Mouse (Mus musculus): ENCODE data around the gene Slc3a2.
"Not testable (repeated sequence)": the region's sequence is repeated elsewhere in the genome, so short reads cannot be mapped to it uniquely, and the experiment has no call there.

The Slc3a2 gene

GRCm38 (mm10) chr19:8728335-8729099, 5.3 kb upstream of the Slc3a2 start:
- DNase-seq (ENCODE audit: inconsistent age in 2 of 2, low spot score in 1 of 2): not testable (repeated sequence)

DNA sequence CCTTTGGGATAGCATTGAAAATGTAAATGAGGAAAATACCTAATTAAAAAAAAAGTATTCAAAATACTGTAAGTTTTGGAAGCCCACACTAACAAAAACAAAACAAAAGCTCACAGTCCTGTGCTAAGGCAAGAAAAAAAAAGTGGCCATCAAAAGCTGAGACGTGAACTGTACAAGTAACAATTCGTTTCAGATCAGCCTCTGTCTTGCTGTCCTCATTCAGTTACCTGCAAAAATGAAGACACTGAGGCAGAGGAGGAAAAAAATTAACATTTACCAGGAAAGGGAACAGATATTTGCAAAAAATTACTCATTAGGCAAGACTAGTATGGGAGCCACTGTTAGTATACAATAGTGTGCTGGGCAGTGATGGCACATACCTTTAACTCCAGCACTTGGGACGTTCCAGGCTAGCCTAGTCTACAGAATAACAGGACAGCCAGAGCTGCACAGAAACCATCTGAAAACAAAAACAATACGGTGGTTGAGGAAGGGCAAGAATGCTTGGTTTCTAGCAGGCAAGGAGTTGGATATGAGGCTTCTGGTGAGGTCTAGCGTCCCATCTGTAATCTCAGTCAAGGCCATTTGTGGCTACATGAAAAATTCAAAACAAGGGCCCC, 4.4 kb upstream of the Slc3a2 start:
- no peak for DNase-seq (ENCODE audit: inconsistent age in 2 of 2, low spot score in 1 of 2)

- no peak for DNase-seq (ENCODE audit: inconsistent age in 2 of 2, low spot score in 1 of 2)
Measured at GRCm38 (mm10) chr19:8726609-8727390, 3.6 kb upstream of the Slc3a2 start.

DNA sequence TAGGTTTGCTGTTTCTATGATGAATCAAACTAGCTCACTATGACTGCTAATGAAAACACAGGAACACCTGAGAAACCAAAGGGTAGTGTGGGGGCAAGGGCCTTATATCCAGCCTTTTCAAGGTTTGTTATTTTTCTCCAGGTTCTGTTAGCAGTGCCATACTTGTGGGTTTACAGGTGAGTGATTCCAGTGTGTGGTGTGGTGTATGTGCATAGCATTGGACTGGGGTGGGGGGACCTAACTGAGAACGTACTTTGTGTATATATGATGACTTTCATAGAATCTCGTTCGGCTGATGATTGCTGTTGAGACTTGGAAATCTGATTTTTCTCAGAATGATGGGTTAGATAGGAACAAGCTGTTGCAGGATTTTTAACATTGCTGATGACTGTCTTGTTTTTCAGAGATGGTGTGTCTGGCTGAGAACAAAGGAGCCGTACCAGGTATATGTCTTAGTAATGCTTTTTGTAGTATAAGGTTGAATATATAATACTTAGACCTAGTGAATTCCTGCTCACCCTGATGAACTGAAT, 2.0 kb upstream of the Slc3a2 start:
- DNase-seq (ENCODE audit: inconsistent age in 2 of 2, low spot score in 1 of 2): peak in 1 of 2 experiments; percentile 26

DNA sequence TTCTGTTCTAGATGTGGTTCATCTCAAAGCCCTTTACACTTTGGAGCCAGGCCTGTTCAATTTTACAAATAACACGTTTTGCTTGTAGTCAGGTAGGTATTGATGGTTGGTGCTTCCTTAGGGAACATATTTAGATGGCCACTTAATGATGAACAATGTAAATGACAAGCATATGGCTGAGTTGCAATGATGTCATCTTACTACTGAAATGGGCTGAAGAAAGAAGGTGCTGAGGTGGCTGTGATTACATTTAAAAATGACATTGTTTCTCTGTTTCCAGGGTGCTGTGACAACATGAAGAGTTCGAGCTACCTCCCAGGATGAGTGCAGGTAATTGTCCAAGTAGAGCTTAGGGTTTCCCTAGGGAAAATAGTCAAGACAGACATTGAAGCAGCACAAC, 1.2 kb upstream of the Slc3a2 start:
- no peak for DNase-seq (ENCODE audit: inconsistent age in 2 of 2, low spot score in 1 of 2)

GRCm38 (mm10) chr19:8723574-8724346, 591 bp upstream of the Slc3a2 start:
- DNase-seq (ENCODE audit: inconsistent age in 2 of 2, low spot score in 1 of 2): peak in 1 of 2 experiments; percentile 70

DNA sequence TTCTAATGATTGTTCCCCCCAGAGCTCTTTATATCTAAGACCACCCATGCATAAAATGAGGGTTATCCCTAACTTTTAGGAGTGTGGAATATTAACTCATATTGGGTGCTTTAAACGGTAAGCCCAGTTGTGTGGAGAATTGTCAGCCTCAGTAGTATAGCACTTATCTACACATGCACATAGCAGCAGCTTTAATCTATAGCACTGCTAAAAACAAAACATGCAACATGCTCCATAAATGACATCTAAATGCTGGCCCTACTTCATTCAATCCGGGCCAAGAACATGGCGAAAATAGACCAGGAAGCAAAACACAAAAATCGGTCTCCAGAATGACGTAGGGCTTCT, 636 bp downstream of the Slc3a2 start:
- no peak for DNase-seq (ENCODE audit: inconsistent age in 2 of 2, low spot score in 1 of 2)

- DNase-seq (ENCODE audit: inconsistent age in 2 of 2, low spot score in 1 of 2): peak in 1 of 2 experiments; percentile 39
Measured at GRCm38 (mm10) chr19:8722021-8722420, 1.1 kb downstream of the Slc3a2 start.

GRCm38 (mm10) chr19:8721378-8721777, 1.8 kb downstream of the Slc3a2 start:
- peak in 1 of 2 experiments; percentile 36 for DNase-seq (ENCODE audit: inconsistent age in 2 of 2, low spot score in 1 of 2)

DNA sequence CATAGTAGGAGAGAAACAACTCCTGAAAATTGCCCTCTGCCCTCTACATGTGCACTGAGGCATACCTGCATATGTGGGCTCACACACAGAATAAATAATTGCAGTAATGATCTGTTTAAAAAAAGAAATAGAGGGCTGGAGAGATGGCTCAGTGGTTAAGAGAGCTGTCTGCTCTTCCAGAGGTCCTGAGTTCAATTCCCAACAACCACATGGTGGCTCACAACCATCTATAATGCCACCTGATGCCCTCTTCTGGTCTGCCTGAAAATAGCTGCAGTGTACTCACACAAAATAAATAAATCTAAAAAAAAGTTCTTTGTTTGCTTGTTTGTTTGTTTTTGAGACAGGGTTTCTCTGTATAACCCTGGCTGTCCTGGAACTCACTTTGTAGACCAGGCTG, 4.1 kb downstream of the Slc3a2 start:
- DNase-seq (ENCODE audit: inconsistent age in 2 of 2, low spot score in 1 of 2): peak in 1 of 2 experiments; percentile 31

- DNase-seq (ENCODE audit: inconsistent age in 2 of 2, low spot score in 1 of 2): peak; percentile 64 to 86
Measured at GRCm38 (mm10) chr19:8718357-8718756, 4.8 kb downstream of the Slc3a2 start.

DNA sequence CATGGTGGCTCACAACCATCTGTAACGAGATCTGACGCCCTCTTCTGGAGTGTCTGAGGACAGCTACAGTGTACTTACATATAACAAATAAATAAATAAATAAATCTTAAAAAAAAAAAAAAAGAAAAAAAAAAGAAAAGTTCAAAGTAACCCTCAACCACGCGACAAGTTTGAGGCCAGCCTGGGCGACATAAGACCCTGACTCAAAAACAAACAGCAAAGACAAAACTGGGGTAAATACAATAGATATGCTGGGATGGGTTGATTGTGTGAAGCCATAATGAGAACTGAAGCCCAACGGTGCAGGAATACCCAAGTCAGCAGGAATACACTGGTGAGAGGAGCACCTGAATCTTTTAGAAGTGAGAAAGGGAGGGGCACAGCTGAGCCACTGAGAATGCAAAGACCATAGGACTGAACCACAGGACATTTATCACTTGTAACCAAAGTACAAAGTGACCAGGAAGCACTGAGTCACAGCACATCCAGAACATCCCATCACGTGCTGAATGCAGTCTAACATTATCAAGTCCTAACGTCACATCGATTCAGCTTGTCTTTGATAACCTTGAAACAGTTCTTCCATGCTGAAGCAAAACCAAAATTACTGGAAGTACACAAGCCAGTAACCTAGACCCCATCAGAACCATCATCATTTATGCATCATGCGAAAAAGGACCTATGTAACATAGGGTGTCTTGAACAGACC, 6.2 kb downstream of the Slc3a2 start:
- DNase-seq (ENCODE audit: inconsistent age in 2 of 2, low spot score in 1 of 2): no peak

DNA sequence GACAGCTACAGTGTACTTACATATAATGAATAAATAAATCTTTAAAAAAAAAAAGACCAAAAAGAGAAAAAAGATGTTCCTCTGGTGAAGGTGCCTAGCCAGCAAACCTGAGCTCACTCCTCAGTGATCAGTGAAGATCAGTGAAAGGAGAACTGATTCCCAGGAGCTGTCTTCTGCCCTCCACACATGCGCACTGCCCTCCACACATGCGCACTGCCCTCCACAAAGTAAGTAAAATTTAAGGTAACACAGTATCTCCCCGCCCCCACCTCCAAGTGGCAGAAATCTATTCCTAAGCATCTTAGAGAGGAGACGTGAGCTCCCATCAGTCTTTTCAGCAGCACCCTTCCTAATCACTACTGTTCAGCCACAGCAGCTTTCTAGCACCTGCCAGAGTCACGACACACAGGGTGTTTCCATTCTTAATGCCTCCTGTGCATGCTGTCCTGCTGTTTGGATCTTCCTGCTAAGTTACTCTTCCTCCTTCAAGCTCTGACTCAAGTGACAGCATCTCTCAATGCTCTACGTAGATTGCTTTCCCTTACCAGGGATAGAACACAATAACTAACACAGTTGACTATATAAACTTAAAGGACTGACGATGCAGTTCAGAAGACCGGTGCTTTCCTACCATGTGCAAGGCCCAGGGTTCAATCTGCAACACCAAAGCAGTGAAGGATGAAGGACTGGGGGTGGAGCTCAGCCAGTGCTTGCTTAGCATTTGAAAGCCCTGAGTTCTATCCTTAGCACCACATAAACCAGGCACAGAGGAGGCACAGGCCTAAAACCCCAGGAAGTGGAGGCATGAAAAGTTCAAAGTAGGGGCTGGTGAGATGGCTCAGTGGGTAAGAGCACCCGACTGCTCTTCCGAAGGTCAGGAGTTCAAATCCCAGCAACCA, 7.1 kb downstream of the Slc3a2 start:
- no peak for DNase-seq (ENCODE audit: inconsistent age in 2 of 2, low spot score in 1 of 2)

DNA sequence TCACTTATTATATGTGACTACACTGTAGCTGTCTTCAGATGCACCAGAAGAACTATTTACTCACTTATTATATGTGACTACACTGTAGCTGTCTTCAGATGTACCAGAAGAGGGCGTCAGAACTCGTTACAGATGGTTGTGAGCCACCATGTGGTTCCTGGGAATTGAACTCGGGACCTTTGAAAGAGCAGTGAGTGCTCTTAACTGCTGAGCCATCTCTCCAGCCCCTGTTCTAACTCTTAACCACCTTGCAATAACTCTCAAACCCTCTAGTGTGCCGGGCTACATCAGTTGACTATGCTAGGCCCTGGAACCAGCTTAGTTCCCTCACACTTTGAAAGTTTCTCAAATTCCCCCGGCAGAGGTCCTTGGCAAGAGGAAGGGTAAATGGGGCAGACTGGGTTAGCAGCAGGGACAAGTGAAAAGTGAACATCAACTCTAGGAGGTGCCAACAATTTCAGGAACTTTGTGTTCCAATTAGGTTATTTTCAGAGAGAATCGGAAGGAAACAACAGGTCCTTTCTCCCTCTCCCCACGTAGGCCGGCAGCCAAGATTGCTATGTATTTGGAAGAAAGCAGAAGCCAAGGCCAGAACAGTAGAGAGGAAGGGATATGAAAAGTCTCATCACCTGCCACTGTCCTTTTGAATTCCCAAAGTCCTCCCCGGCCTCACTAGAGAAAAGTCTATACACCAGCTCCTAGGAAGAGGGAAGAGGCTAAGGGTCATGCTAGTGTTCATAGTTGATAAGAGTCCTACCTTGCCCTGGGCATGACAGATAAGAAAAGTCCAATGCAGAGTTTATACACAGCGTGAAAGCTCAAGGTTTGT, 8.3 kb downstream of the Slc3a2 start:
- DNase-seq (ENCODE audit: inconsistent age in 2 of 2, low spot score in 1 of 2): peak in 1 of 2 experiments; percentile 63

DNA sequence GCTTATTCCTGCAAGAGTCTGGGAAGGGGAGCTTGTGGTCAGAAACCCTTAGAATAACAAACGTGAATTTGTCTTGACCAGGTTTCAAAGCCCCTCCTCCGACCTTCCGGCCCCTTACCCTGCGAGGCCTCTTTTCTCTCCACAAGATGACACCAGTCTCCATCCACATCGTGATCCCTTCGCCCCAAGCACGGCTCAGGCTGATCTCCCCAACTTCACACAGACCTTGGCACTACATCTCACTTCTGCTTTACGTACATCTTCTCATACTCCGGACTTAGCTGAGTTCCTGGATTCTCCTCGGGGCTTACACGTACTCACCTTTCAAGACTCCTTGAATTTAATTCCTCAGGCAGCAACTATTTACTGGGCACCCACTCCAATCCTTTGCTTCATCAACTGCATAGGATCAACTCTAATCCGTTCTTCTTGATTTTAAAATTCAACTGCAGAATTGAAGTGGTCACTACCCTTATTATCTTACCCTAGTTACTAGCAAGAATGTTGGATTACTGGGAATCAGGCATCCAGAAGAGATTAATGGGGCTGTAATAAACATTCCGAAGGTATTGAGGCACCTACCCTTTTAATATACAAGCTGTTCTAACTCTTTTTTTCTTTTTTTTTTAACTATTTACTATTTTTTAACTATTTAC, 9.0 kb downstream of the Slc3a2 start:
- DNase-seq (ENCODE audit: inconsistent age in 2 of 2, low spot score in 1 of 2): no peak

GRCm38 (mm10) chr19:8713306-8713996, 9.7 kb downstream of the Slc3a2 start:
- peak; percentile 93 to 98 for DNase-seq (ENCODE audit: inconsistent age in 2 of 2, low spot score in 1 of 2)

- peak; percentile 85 to 93 for DNase-seq (ENCODE audit: inconsistent age in 2 of 2, low spot score in 1 of 2)
Measured at GRCm38 (mm10) chr19:8712870-8713305, 10.3 kb downstream of the Slc3a2 start.

Measured in adrenal gland, adult (tissue).